Mouse (Mus musculus) CD4-positive, CD25-positive, alpha-beta regulatory T cell, adult 4 months (primary cell): Measurements from ENCODE around the gene Kcnd3. TPM values are rescaled to one million over a fixed set of nuclear protein-coding genes. Genes with fewer than 3 reads are reported as not detected.

Source experiments
- ATAC-seq: one replicate; pipeline ENCODE4 v1.8.0; 2017
- polyA plus RNA-seq, 2 experiments: library from polyadenylated mRNA; unstranded; fragments of 100-300 nt; shearing (Covaris generic); gene quantifications; one replicate each; pipeline ENCODE4 v1.2.1; 2017

The Kcnd3 gene
- polyA plus RNA-seq, 2 experiments from 2014 or later: 0.12 TPM; not detected in 1

DNA sequence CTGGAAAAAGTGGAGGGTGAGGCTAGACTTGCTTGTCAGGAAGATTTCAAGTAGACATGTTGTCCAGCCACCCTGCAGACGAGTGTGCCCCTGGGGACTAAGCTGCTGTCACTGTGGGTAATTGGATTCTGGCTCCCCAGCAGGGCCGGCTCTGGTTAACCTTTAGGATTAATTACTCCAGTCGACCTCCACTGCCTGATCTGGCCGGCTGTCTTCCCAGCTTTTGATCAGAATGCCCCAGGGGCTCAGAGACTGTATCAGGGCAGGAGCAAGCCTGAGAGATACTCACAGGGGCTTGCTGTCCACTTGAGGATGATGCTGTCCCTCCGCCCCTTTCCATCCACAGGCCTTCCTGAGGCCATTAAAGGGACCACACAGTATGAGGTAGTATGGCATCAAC, 77.6 kb downstream of the Kcnd3 start:
- no peak for ATAC-seq

DNA sequence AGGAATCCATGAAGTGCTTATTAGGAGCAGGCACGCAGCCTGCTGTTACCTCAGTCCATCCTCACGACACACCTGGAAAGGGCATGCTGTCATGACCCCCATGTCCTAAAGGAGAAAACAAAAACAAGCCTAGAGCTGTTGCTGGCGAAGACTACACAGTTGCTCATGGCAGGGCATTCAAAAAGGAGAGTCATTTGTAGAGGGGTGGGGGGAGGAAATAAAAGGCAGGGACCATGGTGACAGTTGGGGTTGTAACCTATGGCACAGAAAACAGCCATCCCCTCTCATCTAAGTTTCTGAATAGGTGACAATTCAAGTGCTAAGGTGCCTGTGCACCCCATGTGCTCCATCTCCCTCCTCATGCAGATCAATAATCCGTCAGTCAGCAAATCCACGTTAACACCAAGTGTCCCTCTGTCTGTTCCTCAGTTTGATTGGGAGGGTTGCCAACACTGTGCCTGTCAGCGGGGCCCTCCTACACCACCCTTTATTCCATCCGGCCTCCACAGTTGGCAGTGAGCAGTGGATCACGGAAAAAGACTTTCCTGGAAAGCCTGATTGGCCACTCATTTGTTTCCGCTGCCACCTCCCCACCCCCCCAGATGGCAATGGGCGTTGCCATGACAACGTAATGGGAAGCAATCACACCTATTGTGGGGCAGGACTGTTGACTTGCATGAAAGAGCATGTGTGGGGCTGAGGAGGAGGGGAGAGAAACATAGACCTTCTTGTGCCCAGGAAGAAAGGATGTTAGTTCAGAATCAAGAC, 78.4 kb downstream of the Kcnd3 start:
- ATAC-seq: no peak

DNA sequence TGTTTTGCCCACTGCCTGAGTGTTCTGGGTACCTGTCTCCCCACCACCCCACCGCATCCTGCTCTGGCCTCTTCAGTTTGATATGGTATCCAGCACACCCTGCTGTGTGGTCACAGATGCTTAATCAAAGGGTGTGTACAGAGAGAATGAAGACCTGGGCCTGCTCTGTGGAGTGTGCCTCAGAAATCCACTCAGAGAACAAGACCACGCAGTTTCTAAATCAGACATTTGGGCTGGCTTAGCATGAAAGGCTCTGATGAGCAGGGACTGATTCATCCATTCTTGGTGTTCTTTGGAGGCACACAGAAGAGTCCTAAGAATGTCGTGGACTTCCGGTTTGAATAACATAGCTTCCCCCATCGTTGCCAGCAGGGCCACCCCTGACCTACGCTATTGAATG, 86.3 kb downstream of the Kcnd3 start:
- ATAC-seq: no peak

DNA sequence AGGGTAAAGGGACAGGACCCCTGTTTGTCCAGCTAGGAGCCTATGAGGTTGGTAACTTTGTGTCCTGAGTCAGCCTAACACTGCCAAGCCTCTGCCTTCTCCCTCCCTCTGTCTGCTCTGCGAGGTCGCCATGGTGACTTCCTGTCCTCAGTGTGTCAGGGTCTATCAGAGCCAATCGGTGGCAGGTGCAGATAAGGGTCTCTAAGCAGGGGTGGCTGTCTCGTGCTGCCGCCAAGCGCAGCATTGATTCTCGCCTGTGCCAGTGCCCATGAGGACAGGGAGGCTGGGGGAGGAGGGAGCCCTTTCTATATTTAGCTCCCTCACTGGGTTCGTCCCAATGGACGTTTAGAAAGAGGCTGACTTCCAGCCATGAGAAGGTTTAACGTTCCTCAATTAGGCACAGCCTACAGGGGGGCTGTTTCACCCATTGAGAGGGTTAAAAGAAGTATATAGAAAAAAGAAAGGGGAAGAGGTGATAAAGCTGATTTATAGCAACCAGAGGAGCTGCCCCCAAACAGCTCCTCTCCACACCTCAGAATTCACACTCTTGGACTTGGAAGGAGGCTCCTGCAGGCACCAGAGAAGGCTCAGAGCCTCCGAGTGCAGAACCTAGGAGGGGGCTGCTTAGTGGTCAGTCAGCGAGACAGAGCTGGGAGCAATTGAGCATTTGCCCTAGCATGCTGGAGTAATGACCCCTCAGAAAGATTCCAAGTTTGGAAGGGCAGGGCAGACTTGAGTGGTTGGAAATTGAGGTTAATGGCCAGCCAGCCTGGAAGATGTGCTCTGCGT, 86.9 kb downstream of the Kcnd3 start:
- no peak for ATAC-seq

DNA sequence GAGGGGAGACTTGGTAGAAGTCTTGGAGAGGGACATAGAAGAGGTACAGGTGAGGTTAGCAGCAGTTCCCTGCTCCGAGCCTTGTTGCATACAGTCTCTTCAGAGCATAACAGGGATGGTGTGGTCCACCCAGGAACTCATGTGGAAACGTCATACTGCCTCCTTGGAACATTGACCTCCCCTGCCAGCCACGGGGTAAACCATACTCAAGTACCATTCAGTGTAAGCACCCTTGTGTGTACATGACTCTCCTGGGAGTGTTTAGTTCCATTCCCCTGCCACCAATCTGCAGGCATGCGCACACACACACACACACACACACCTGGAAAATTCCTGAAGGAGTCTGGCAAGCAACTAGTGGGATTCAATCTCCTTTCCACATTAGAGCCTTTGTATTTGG, 90.6 kb downstream of the Kcnd3 start:
- ATAC-seq: no peak

DNA sequence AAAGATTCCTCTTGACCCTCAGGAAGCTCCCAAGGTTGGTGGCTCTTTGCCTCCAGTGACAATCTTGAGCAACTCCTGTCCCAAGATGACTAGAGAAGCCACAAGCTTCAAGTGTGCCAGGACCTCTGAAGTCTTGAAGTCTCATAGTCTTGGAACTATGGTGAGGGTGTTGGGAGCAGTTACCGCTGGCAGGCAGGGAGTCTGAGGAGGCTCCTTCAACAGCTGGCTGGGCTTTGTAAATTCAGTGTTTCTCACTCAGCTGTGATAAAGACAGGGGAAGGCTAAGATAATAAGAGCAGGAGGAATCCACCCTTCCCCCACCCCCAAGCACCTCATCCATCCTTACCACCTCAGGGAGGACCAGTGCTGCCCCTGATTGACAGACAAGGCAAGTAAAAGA, 92.0 kb downstream of the Kcnd3 start:
- ATAC-seq: no peak

DNA sequence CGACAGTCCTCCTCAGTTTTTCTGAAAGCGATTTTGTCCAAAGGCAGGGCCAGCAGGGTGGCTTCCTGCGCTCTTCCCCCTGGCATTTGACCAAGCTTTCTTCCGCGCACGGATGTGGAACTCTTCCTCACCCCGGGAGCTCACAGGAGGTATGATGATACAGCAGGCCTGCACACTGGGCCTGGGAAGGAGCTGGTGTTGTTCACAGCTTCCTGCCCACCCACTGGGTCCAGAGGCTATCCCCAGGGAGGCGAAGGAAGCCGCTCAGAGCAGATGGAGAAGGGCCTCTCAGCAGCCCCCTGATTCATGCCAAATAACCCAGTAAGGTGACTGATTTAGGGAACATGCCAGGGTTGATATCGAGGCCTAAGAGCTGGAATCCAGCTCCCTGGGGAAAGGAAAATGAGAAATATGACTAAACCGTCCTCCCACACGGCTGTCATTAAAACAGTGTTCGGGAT, 94.5 kb downstream of the Kcnd3 start:
- ATAC-seq: no peak

DNA sequence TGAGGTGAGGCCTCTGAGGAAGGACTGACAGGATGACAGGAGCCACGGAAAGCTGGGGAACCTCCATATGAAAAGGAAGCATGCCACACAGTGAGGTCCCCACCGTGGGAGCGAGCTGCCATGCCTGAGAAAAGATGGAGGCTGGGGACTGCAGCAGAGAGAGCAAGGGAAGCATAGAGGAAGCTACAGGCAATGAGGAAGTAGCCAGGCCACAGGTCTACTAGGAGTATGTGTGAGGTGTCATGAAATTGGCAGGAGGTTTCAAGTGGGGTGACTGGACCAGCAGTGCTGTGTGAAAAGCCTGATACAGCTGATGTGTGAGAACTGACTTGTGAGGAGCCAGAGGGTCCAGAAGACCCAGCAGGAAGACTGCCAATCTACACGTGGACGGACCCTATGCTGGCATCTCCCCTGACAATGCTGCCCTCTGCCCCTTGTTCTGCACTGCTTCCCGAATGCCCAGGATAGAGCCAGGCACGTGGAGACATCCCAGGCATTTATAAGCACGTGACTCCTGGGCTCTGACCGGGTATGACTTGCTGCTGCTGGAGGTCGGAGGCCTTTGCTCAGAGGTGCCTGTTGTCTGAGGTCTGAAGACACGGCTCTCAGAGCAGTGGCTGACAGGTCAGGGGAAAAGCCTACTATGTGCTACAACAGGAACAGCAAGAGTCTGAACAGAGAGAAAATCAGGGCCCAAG, 96.1 kb downstream of the Kcnd3 start:
- ATAC-seq: no peak

DNA sequence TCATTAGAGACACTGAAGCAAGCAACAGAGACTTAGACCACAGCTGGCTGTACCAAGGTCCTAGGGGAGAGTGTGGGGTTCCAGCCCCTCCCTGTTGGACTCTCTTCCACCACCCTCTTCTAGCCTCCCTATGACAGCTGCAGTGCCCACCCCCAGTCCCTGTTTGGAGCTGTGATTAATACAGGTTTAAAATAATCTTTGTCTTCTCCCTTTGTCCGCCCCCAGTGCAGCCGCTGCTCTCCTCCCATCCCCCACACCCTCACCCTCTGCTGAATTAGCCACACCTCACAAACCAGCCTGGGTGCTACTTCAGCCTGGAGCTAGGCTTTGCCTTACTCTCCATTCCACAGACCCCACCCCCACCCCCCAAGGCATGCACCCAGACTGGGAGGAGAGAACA, 107.3 kb downstream of the Kcnd3 start:
- ATAC-seq: no peak

DNA sequence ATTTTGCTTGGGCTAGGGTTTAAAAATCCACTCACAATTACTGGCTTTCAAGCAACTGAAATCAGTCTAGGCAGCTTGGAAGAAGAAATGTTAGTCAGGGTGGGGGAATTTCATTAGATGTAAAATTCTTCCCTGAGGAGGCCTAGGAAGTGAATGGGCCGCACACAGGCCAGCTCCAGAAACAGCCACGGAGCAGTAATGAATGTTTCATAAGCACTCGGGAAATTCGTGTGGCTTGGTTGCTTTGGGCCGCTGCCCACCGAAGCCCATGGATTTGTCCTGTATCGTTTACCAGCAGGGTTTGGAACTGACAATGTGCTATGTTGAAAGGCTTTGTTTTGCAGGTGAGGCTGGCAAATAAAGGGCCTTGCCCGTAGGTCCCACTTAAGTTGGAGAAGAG, 114.8 kb downstream of the Kcnd3 start:
- no peak for ATAC-seq

DNA sequence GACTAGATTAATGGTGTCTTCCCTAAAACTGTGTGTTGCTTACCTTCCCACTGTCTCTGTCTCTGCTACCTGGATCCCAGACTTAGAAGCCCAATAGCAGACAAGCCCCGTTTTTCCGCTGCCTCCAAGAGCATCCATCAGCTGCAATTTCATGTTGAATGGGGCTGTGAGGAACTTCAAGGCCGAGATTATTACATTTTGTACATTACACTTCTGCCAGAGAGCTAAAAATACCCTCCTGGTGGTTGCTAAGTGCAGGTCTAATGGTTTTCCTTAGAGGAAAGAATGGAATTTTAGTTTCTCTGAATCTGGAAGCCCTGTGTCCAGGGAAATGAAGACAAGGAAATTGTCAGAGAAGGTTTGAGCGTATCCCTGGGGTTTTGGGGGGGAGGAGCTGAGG, 115.3 kb downstream of the Kcnd3 start:
- ATAC-seq: no peak

DNA sequence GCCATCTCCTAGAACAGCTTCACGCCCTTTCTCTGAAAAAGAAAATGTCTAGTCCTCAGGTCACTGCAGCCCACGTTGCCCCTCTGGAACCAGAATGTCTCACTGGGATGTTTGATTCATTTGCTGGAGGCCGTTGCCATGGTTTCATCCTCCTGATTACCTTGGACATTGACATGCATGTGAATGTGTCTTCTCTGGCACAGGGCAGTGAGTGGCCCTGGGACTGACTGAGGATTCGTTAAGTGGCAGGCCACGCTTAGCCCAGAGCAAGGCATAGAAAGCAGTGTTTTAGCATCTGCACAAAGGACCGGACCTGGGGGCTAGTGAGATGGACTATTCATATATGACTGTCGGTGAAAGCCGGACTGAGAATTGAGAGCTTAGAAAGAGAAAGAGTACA, 116.3 kb downstream of the Kcnd3 start:
- ATAC-seq: no peak

DNA sequence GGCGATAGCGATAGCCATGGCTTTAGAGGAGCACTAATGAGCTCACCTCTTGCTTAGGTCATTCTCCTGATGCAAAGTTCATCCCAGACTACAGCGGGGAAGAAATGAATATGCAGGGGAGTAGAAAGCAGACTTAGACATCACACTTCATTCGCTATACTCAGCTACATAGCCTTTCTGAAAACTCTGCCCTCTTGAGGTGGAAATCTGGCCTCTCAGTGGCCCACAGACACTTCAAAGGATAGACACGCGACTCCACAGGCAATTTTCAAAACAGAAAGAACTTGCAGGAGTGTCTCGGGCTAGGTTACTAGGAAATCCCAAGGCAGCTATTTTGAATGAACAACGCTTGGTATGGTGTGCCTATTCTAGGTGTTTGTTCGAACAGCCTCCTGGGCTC, 116.7 kb downstream of the Kcnd3 start:
- no peak for ATAC-seq

DNA sequence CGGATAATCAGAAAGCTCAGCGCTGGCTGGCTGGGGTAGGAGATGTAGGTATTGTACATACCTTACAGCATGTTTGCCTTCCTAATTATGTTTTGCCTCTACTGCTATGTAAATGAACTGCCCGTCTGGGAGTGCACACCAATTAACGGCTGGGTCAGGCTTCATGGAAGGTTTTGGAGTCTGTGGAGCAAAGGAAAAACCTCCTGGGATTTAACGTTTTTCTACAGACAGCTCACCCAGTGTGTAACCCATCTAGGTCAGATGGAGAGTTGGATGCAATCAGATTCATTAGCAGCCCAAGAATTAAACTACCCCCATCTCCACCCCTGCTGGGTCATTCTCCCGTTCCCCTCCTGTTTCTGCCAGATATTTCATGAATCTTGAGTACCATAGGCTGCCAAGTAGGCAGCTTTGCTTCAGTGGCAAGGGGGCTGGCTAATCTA, 117.2 kb downstream of the Kcnd3 start:
- ATAC-seq: no peak

DNA sequence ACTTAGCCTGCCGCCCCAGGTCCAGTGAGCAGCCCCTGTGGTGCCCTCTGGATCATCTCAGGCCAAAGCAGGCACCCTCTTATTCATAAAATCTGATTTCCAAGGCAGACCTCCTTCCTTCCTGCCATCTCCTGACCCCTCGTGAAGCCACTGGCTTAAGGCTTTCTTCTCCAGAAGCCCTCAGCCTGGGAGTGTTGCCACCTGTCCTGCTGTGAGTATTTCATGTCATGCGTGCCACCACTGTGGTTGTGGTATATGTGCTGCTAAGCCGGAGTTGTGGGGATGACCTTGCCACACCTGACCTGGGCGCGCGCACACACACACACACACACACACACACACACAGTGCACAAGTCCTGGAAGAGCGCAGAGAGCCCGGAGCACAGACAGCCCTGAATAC, 117.8 kb downstream of the Kcnd3 start:
- ATAC-seq: no peak

DNA sequence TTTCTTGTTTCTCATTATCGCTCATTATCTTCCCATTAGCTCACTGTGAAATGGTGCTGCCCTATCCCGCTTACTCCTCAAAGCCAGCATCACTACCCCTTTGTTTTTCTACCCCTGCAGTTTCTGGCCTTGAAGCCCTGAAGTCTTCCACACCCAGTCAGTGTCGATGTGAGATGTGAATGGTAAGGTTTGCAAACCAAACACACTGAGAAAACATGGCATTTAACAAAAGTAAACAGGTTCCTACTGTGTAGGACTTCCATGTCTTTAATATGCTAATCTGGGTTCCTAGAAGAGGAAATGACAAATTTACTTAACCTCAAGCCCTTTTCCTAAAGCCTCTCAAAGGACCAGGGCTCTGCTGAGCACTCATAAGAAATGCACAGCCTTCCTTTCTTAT, 118.7 kb downstream of the Kcnd3 start:
- no peak for ATAC-seq

DNA sequence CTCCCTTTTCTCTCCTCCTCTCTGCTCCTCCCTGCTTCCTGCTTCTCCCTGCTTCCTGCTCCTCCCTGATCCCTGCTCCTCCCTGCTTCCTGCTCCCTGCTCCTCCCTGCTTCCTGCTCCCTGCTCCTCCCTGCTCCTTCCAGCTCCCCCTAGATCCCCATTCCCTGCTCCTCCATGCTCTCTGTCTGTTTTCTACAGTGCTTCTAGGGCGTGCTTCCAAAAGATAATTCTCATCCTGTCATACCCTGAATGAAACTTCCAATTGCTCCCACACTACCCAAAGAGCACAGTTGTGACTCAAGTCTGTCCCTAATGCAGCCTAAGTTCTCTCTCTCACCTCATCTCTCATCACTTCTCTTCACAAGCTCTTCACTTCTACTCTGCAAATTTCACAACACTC, 119.8 kb downstream of the Kcnd3 start:
- no peak for ATAC-seq

DNA sequence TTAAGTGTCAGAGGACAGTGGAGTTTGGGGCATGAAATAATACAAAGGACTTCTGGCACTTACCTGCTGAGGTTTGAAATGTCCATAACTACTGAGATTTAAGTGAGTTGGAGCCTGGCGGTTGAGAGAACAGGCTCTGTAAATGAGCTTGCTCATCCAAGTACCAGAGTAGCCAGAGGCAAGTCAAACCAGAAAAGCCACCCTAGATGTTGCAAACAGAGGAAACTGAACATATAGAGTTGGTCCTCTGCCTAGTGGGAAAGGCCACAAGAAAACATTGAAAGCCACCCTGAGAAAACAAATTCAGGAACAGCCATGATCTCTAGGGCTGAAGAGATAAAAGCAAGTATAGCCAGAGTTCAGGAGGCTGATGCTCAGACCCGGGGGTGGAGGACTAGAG, 121.0 kb downstream of the Kcnd3 start:
- no peak for ATAC-seq

DNA sequence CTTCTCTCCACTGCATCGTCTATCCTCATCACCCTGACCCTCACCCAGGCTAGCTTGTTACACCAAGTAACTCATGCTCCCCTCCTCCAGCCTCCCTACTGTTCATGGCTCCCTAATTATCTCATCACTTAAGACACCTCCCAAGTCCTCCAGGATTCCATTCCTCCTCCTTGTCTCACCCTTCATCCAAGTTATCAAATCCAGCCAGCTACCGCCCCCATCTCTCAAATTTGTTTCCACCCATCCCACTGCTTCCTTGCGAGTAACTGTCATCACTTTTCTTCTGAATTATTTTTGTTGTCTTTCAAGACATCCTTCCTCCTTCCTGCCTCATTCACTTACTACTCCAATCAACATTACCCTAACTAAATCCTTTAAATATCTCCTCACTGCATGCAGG, 126.2 kb downstream of the Kcnd3 start:
- ATAC-seq: no peak

DNA sequence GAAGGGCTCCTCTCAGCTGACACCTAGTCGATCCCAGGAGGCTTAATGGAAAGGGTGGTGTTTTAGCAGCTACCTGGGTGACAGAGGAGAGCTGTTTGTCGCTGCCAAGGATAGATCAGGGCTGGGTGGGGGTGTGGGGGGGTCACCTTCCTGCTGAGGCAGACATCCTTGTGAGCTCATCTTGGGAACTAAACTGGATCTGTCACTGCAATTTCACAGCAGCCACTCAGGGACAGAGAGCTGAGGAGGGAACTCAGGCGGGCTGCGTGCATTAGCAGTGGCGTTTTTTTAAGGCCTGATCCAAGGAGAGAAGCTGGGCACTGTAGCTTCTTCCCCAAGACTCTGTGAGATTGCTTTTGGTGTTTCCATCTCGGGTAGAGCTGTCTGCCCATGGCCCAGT, 129.0 kb downstream of the Kcnd3 start:
- no peak for ATAC-seq

DNA sequence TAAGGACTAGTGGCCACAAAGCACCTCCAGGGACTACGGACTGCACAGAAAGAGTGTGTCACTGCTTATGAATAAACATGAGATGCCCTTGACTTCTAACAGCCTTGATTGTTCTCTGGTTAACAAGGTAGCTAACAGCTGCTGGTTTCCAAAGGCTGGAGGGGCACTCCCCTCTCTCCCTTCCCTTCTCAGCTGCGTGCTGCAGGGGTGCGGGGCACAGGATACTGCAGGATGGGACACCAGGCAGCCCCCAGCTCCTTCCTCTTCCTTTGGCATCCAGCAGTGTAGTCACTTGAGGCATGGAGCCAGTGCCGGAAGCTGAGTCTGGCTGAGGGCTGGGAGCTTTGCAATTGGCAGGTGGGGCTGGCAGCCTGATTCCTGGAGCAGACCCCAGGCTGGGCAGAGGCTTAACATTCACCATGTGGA, 133.6 kb downstream of the Kcnd3 start:
- no peak for ATAC-seq

DNA sequence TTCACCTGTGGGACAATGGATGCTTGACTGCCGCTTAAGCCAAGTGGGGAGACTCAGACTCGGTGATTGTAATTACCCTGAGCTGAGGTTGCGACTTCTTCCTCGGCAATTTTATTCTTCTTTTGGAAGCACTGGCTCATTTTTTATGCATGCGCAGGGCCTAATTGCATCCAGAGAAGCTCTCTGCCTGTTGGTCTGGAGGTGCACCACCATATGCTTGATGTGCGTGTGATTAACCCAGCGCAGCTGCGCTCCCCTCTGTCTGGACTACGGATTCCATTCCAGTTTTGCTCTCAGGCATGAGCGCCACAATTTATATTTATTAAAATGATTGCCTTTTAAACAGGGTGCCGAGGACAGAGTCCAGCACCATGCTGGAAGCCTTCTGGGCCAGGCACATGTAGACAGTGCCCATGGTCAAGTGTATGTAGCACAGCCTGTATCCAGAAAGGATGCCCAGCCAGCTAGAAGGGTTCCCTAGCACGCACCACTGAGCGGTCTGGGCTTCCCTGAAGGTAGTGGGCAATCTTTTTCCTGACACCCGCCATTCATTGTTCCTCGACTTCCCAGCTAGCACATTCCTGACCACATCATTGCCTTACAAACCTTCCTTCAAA, 138.0 kb downstream of the Kcnd3 start:
- no peak for ATAC-seq

DNA sequence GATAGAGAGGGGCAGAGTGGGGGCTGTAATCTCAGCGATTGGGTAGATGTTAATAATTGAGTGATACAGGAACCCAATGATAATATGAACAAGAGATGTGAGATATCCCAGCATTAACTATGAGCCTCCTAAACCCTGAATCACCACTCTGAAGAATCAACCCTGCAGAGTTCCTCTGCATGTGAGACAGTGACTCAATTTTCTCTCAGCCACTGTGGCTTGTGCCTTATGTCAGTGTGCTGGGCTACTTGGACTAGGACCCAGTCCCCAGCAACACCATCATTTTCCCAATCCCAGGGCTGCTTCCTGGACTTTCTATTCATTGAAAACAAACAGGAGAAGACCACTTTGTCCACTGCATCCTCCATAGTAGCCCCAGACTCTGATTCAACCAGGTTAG, 139.6 kb downstream of the Kcnd3 start:
- no peak for ATAC-seq
